Mouse (Mus musculus) liver, embryonic 14.5 days (tissue): Measurements from ENCODE around the gene Zbtb33.
"Not testable (repeated sequence)": the region's sequence is repeated elsewhere in the genome, so short reads cannot be mapped to it uniquely, and the experiment has no call there.

Experiments
- CTCF ChIP-seq: IDR thresholded peaks from 2 replicates; pipeline ENCODE4 v1.5.1; 2016; ENCODE audit warnings: antibody characterized with exemption, low read depth, control low read depth
- EP300 ChIP-seq: IDR thresholded peaks from 2 replicates; pipeline ENCODE4 v1.6.1; 2016; ENCODE audit warnings: antibody characterized with exemption, low read depth

DNA sequence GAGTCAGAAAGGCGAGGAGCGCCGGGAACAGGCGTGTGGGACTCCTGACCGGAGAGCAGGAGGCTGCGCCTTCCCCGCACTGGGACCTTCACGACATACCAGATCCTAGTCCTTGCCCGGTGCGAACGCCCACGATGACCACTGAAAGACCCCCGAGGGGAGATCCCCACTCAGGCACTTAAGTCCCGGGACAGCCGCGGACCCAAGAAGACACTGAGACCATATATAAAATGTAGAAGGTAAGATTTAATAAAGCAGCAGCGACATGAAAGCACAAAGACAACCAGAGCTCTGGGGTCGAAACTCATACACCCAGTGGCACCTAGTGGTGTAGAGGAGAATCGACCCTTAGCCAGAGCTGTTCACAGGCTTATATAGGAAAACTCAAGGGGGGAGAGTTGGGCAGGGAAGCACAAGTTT lies 9.7 kb upstream of the Zbtb33 start:
- TF ChIP-seq CTCF = peak; percentile 36
- TF ChIP-seq EP300 = not testable (repeated sequence)
